Mouse (Mus musculus) CH12.LX (cell line): ENCODE data around the gene Cs. TPM values are rescaled to one million over a fixed set of nuclear protein-coding genes. Genes with fewer than 3 reads are reported as not detected.

Source experiments
- DNase-seq: peaks from one replicate; pipeline ENCODE4 v3.0.0-alpha.2; 2013; ENCODE audit errors: extremely low read depth
- H3K27ac ChIP-seq: 2 replicates; pipeline ENCODE4 v1.5.1; 2012; ENCODE audit warnings: low read depth, mild to moderate bottlenecking, control low read depth, moderate library complexity; ENCODE audit not compliant: insufficient read depth
- H3K27me3 ChIP-seq: replicated peaks from 2 replicates; pipeline ENCODE3; 2012; ENCODE audit warnings: inconsistent platforms
- H3K36me3 ChIP-seq, 2 experiments: replicated peaks in 1 of 2; 2 replicates each; pipeline versions ENCODE3 to v1.6.1; 2012; ENCODE audit warnings: inconsistent platforms in 1 of 2, low read length in 1 of 2, mild to moderate bottlenecking in 1 of 2, mixed read lengths in 1 of 2, moderate library complexity in 1 of 2; ENCODE audit not compliant: control insufficient read depth in 1 of 2, insufficient read depth in 1 of 2
- H3K4me1 ChIP-seq, 2 experiments: 2 replicates each; pipeline ENCODE4 v1.6.1; 2012; ENCODE audit warnings: inconsistent platforms in 1 of 2, moderate library complexity in 1 of 2; ENCODE audit not compliant: insufficient read depth in 2 of 2, control insufficient read depth in 1 of 2
- H3K4me2 ChIP-seq: 2 replicates; pipeline ENCODE4 v1.6.1; 2012; ENCODE audit warnings: low read depth, mild to moderate bottlenecking, control low read depth; ENCODE audit not compliant: poor library complexity, insufficient read depth, severe bottlenecking
- H3K4me3 ChIP-seq, 3 experiments: fragments of 150-350 bp in 1 of 3; sonication (generic) in 1 of 3; replicated peaks in 1 of 3; 2 replicates each; pipeline versions ENCODE3 to v1.5.1; 2011 to 2012; ENCODE audit warnings: low read depth in 2 of 3, low read length in 2 of 3, mild to moderate bottlenecking in 2 of 3, moderate library complexity in 2 of 3, control low read depth in 1 of 3, improper control_type of control experiment in 1 of 3, inconsistent platforms in 1 of 3, mixed read lengths in 1 of 3; ENCODE audit not compliant: poor library complexity in 1 of 3
- H3K79me2 ChIP-seq: replicated peaks from 2 replicates; pipeline ENCODE4 v1.6.1; 2012; ENCODE audit warnings: mild to moderate bottlenecking, moderate library complexity; ENCODE audit not compliant: control insufficient read depth, poor library complexity, insufficient read depth, severe bottlenecking; ENCODE audit errors: extremely low read depth
- H3K9ac ChIP-seq: 2 replicates; pipeline ENCODE4 v1.6.1; 2012; ENCODE audit warnings: low read depth, mild to moderate bottlenecking, control low read depth, moderate library complexity; ENCODE audit not compliant: insufficient read depth
- H3K9me3 ChIP-seq: replicated peaks from 2 replicates; pipeline ENCODE3; 2012; ENCODE audit warnings: low read length, inconsistent platforms, mixed read lengths
- BHLHE40 ChIP-seq: IDR thresholded peaks from 2 replicates; pipeline ENCODE4 v1.6.1; 2011; ENCODE audit warnings: mild to moderate bottlenecking, low read depth, low read length, improper control_type of control experiment
- CHD1 ChIP-seq: IDR thresholded peaks from 2 replicates; pipeline ENCODE4 v1.6.1; 2012; ENCODE audit warnings: low read depth, low read length, improper control_type of control experiment, inconsistent platforms
- CHD2 ChIP-seq: IDR thresholded peaks from 2 replicates; pipeline ENCODE4 v1.6.1; 2011; ENCODE audit warnings: low read length, improper control_type of control experiment
- CTCF ChIP-seq, 2 experiments: IDR thresholded peaks in 1 of 2; conservative IDR thresholded peaks in 1 of 2; 2 replicates each; pipeline ENCODE4 v1.5.1; 2011 to 2012; ENCODE audit warnings: low read depth in 2 of 2, low read length in 2 of 2, improper control_type of control experiment in 1 of 2, inconsistent platforms in 1 of 2, mild to moderate bottlenecking in 1 of 2, moderate library complexity in 1 of 2
- E2F4 ChIP-seq: IDR thresholded peaks from 2 replicates; pipeline ENCODE4 v1.6.1; 2011; ENCODE audit warnings: low read depth, low read length, improper control_type of control experiment; ENCODE audit not compliant: insufficient replicate concordance
- ELF1 ChIP-seq: IDR thresholded peaks from 2 replicates; pipeline ENCODE4 v1.6.1; 2014; ENCODE audit warnings: low read depth, mild to moderate bottlenecking, inconsistent platforms, low read length, improper control_type of control experiment
- EP300 ChIP-seq: IDR thresholded peaks from 2 replicates; pipeline ENCODE4 v1.6.1; 2011; ENCODE audit warnings: low read length, improper control_type of control experiment
- ETS1 ChIP-seq: conservative IDR thresholded peaks from 2 replicates; pipeline ENCODE4 v1.6.1; 2012; ENCODE audit warnings: low read depth, mild to moderate bottlenecking, inconsistent platforms, low read length, improper control_type of control experiment, moderate library complexity
- HCFC1 ChIP-seq: IDR thresholded peaks from 2 replicates; pipeline ENCODE4 v1.6.1; 2012; ENCODE audit warnings: low read depth, mild to moderate bottlenecking, inconsistent platforms, low read length, improper control_type of control experiment
- IRF4 ChIP-seq: IDR thresholded peaks from 2 replicates; pipeline ENCODE4 v1.6.1; 2014; ENCODE audit warnings: low read depth, mild to moderate bottlenecking, inconsistent platforms, low read length, improper control_type of control experiment
- JUN ChIP-seq: IDR thresholded peaks from 2 replicates; pipeline ENCODE4 v1.6.1; 2011; ENCODE audit warnings: low read depth, mild to moderate bottlenecking, low read length, improper control_type of control experiment, moderate library complexity; ENCODE audit not compliant: insufficient read depth
- JUND ChIP-seq: conservative IDR thresholded peaks from 2 replicates; pipeline ENCODE4 v1.6.1; 2011; ENCODE audit warnings: low read depth, low read length, improper control_type of control experiment
- MAX ChIP-seq: IDR thresholded peaks from 2 replicates; pipeline ENCODE4 v1.6.1; 2011; ENCODE audit warnings: low read length, improper control_type of control experiment
- MAZ ChIP-seq: IDR thresholded peaks from 2 replicates; pipeline ENCODE4 v1.6.1; 2012; ENCODE audit warnings: low read depth, mild to moderate bottlenecking, inconsistent platforms, low read length, improper control_type of control experiment, moderate library complexity
- MEF2A ChIP-seq: IDR thresholded peaks from 2 replicates; pipeline ENCODE4 v1.6.1; 2014; ENCODE audit warnings: low read depth, mild to moderate bottlenecking, inconsistent platforms, low read length, improper control_type of control experiment, borderline replicate concordance
- MYC ChIP-seq: IDR thresholded peaks from 2 replicates; pipeline ENCODE4 v1.6.1; 2011; ENCODE audit warnings: low read depth, mild to moderate bottlenecking, improper control_type of control experiment, low read length
- NELFE ChIP-seq: IDR thresholded peaks from 2 replicates; pipeline ENCODE4 v1.6.1; 2011; ENCODE audit warnings: low read depth, low read length, improper control_type of control experiment
- NRF1 ChIP-seq: IDR thresholded peaks from 2 replicates; pipeline ENCODE4 v1.6.1; 2014; ENCODE audit warnings: low read depth, mild to moderate bottlenecking, inconsistent platforms, low read length, improper control_type of control experiment, moderate library complexity
- POLR2A ChIP-seq: IDR thresholded peaks from 2 replicates; pipeline ENCODE4 v1.6.1; 2011; ENCODE audit warnings: low read depth, mild to moderate bottlenecking, improper control_type of control experiment, low read length
- RCOR1 ChIP-seq: conservative IDR thresholded peaks from 2 replicates; pipeline ENCODE4 v1.6.1; 2012; ENCODE audit warnings: low read depth, mild to moderate bottlenecking, inconsistent platforms, low read length, improper control_type of control experiment
- SIN3A ChIP-seq: IDR thresholded peaks from 2 replicates; pipeline ENCODE4 v1.6.1; 2012; ENCODE audit warnings: low read length, improper control_type of control experiment, inconsistent platforms
- SMC3 ChIP-seq: IDR thresholded peaks from 2 replicates; pipeline ENCODE4 v1.6.1; 2011; ENCODE audit warnings: low read depth, low read length, improper control_type of control experiment
- TBP ChIP-seq: conservative IDR thresholded peaks from 2 replicates; pipeline ENCODE4 v1.6.1; 2011; ENCODE audit warnings: low read depth, low read length, improper control_type of control experiment
- TCF12 ChIP-seq: IDR thresholded peaks from 2 replicates; pipeline ENCODE4 v1.6.1; 2014; ENCODE audit warnings: low read depth, mild to moderate bottlenecking, inconsistent platforms, low read length, improper control_type of control experiment
- UBTF ChIP-seq: IDR thresholded peaks from 2 replicates; pipeline ENCODE4 v1.6.1; 2012; ENCODE audit warnings: low read depth, mild to moderate bottlenecking, inconsistent platforms, low read length, improper control_type of control experiment, moderate library complexity
- USF2 ChIP-seq: conservative IDR thresholded peaks from 2 replicates; pipeline ENCODE4 v1.6.1; 2011; ENCODE audit warnings: low read depth, low read length, improper control_type of control experiment
- ZC3H11A ChIP-seq: IDR thresholded peaks from 2 replicates; pipeline ENCODE4 v1.6.1; 2012; ENCODE audit warnings: low read depth, mild to moderate bottlenecking, inconsistent platforms, low read length, improper control_type of control experiment
- ZKSCAN1 ChIP-seq: IDR thresholded peaks from 2 replicates; pipeline ENCODE4 v1.6.1; 2012; ENCODE audit warnings: low read depth, inconsistent platforms, low read length, improper control_type of control experiment, borderline replicate concordance
- dilution Hi-C: fragments of 300-500 bp; cut with MboI; formaldehyde crosslinking; loops from 2 replicates; pipeline ENCODE4 v1.14.3; 2020; ENCODE audit warnings: low sequenced_read_pairs; ENCODE audit not compliant: extremely low pct_unique_long_range_greater_than_20kb, extremely low pct_ligation_motif_present
- in situ Hi-C: fragments of 300-500 bp; cut with MboI; formaldehyde crosslinking; loops from 3 replicates; pipeline ENCODE4 v1.14.3; 2019; ENCODE audit warnings: low sequenced_read_pairs, low pct_ligation_motif_present, low pct_unique_long_range_greater_than_20kb, mixed read lengths
- polyA plus RNA-seq: library from polyadenylated mRNA; unstranded; fragments of >175 nt; gene quantifications from 2 replicates; pipeline ENCODE4 v1.2.1, GENCODE M21; 2012; ENCODE audit warnings: low read depth; ENCODE audit not compliant: insufficient read length
- total RNA-seq, 2 experiments: library from RNA; depleted of rRNA; stranded (reverse); fragments of 300-350 nt in 1 of 2; fragments of >200 nt in 1 of 2; gene quantifications; 2 replicates each; pipeline ENCODE4 v1.2.3; 2012 to 2014

Cs gene
- total and polyA plus RNA-seq, 3 experiments, result 131 to 240 (median 145) TPM

DNA sequence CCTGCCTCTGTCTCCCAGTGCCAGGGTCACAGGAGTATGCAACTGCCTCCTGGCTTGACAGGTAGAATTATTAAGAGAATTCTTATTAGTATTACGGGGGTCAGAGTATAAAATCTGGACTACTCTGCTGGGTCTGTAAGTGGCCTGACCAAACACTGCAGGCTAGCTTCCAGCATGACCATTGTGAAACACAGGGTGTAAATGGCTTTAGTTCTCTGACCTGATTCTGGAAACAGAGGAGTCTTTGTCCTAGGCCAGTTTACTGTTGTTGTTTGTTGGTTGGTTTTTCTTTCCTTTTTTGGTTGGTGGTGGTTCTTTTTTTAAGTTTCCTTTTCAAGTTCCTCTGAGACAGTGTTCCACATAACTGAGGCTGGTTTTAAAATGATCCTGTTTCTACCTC, 5.9 kb downstream of the Cs start:
- Histone ChIP-seq H3K27me3 (no peaks in the 10 kb centered on the region), H3K4me1 (peaks cover 10 to 76% of the 10 kb centered on the region in 2 experiments), H3K9ac (peak overlapping the region; percentile 30; the same call in 1 of the 2 replicates), H3K27ac (no peak overlapping the region), H3K9me3 (no peaks in the 10 kb centered on the region), H3K36me3 (peaks cover 3 to 45% of the 10 kb centered on the region in 2 experiments), H3K79me2 (peaks cover 92% of the 10 kb centered on the region), H3K4me2 (peak overlapping the region; percentile 59), H3K4me3 (no peak overlapping the region)
- TF ChIP-seq ETS1 (no peak), POLR2A (no peak), ZC3H11A (no peak), IRF4 (no peak), NELFE (no peak), USF2 (no peak), MAZ (no peak), SIN3A (no peak), MAX (no peak), UBTF (no peak)
- in situ Hi-C loops, result no loop called here
- DNase-seq, result no peak
- dilution Hi-C loops, result no loop called here

DNA sequence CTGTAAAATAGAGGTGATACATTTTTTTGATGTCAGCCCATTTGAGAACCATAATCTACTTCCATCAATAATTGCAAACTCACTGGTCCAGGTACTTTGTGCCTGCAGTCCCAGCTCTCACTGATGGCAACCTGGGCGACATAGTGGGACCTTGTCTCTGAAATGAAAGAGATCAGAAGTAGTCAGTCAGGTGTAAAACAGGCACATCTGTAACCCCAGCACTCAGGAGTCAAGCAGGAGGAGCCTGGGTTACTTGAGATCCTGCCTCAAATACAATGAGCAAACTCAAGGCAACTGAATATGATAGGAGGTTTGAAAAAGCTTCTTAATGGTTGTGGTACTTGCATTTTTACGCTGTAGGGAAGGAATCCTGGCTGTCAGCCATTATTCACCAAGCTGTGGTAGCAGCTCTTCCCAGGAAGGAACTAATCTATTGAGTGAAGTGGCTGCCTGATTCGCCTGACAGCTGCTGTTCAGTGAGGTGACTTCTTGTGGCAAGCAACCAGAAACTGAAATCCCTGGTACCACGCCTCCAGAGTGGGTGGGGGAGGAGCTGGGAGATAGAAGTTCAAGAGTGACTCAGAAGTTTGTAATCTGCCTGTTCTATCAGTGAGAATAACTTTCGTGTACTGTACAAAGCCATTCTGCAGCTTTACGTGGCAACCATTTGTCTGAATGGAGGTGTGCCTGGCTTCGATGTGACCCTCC, 7.2 kb downstream of the Cs start:
- peaks cover 7 to 47% of the 10 kb centered on the region in 2 experiments for H3K36me3 ChIP-seq
- peaks cover 5 to 72% of the 10 kb centered on the region in 2 experiments for H3K4me1 ChIP-seq
- dilution Hi-C loops, result no loop called here
- 0 out of 2 replicates have a peak, but pooled peaks have one; percentile 30 for TF ChIP-seq ELF1
- TF ChIP-seq TCF12, result peak; percentile 60; the same call in 1 of the 2 replicates
- TF ChIP-seq EP300, result peak; percentile 69
- TF ChIP-seq MAZ, result 0 out of 2 replicates have a peak, but pooled peaks have one; percentile 35
- peak; percentile 59; the same call in 1 of the 2 replicates for TF ChIP-seq ETS1
- TF ChIP-seq POLR2A, result peak; percentile 44; the same call in 1 of the 2 replicates
- TF ChIP-seq RCOR1, result peak; percentile 60; the same call in 1 of the 2 replicates
- TF ChIP-seq BHLHE40, result peak; percentile 49; the same call in 1 of the 2 replicates
- 0 out of 2 replicates have a peak, but pooled peaks have one; percentile 38 for TF ChIP-seq MEF2A
- TF ChIP-seq NELFE, result 0 out of 2 replicates have a peak, but pooled peaks have one; percentile 13
- TF ChIP-seq NRF1, result 0 out of 2 replicates have a peak, but pooled peaks have one; percentile 11
- peak; percentile 86; the same call in 1 of the 2 replicates for TF ChIP-seq SIN3A
- TF ChIP-seq SMC3, result 0 out of 2 replicates have a peak, but pooled peaks have one; percentile 5
- peak; percentile 66; the same call in 1 of the 2 replicates for TF ChIP-seq MYC
- TF ChIP-seq ZKSCAN1, result no peak
- TF ChIP-seq HCFC1, result peak; percentile 28; the same call in 1 of the 2 replicates
- TF ChIP-seq IRF4, result peak; percentile 77
- TF ChIP-seq JUND, result no peak
- no peak for TF ChIP-seq JUN
- TF ChIP-seq TBP, result 0 out of 2 replicates have a peak, but pooled peaks have one; percentile 32
- TF ChIP-seq CHD2, result peak; percentile 60; the same call in 1 of the 2 replicates
- peak; percentile 59; the same call in 1 of the 2 replicates for TF ChIP-seq CHD1
- 0 out of 2 replicates have a peak, but pooled peaks have one; percentile 20 for TF ChIP-seq MAX
- TF ChIP-seq E2F4, result no peak
- TF ChIP-seq UBTF, result peak; percentile 69; the same call in 1 of the 2 replicates
- TF ChIP-seq CTCF (conservative IDR thresholded peaks at IDR 0.05 in 1 of 2, IDR thresholded peaks at IDR 0.05 in 1 of 2; ENCODE audit: low read depth in 2 of 2, low read length in 2 of 2), result no peak

More for the DNA sequence above, 7.2 kb downstream of the Cs start:
- DNase-seq, result peak; percentile 92
- Histone ChIP-seq H3K9me3 (no peaks in the 10 kb centered on the region), H3K9ac (peak overlapping the region; percentile 59), H3K4me3 (peak overlapping the region in 2 of 3 experiments; percentile 41 to 48), H3K27me3 (no peaks in the 10 kb centered on the region), H3K27ac (peak overlapping the region; percentile 89), H3K4me2 (peak overlapping the region; percentile 88), H3K79me2 (peaks cover 88% of the 10 kb centered on the region)
- in situ Hi-C loops, result no loop called here
